Mouse (Mus musculus) midbrain, postnatal 0 days (tissue): ENCODE data around the gene Trip12. TPM values are rescaled to one million over a fixed set of nuclear protein-coding genes. Genes with fewer than 3 reads are reported as not detected.

ENCODE experiments used
- ATAC-seq: fragments of 200-750 bp; cut with Nextera tagmentation; 2 replicates; pipeline ENCODE4 v1.8.0; 2017; ENCODE audit warnings: moderate number of reproducible peaks, mild to moderate bottlenecking, moderate TSS enrichment, moderate library complexity; ENCODE audit not compliant: low FRiP score
- DNase-seq: peaks from one replicate; pipeline ENCODE4 v3.0.0-alpha.2; 2015; ENCODE audit warnings: low spot score
- H3K27ac ChIP-seq: fragments of 300-500 bp; sonication (generic); 2 replicates; pipeline ENCODE4 v1.5.1; 2014; ENCODE audit warnings: low read depth, mild to moderate bottlenecking, low read length, mixed read lengths
- H3K27me3 ChIP-seq: fragments of 300-500 bp; sonication (generic); 2 replicates; pipeline ENCODE4 v1.6.1; 2014; ENCODE audit warnings: low read length, control low read depth, mixed read lengths; ENCODE audit not compliant: insufficient read depth
- H3K36me3 ChIP-seq: fragments of 300-500 bp; sonication (generic); 2 replicates; pipeline ENCODE4 v1.6.1; 2014; ENCODE audit warnings: low read length, control low read depth, mixed read lengths; ENCODE audit not compliant: insufficient read depth
- H3K4me1 ChIP-seq: fragments of 300-500 bp; sonication (generic); 2 replicates; pipeline ENCODE4 v1.6.1; 2014; ENCODE audit warnings: mild to moderate bottlenecking, control low read depth, antibody characterized with exemption, low read length, mixed read lengths; ENCODE audit not compliant: insufficient read depth
- H3K4me2 ChIP-seq: fragments of 300-500 bp; sonication (generic); 2 replicates; pipeline ENCODE4 v1.6.1; 2014; ENCODE audit warnings: low read depth, mild to moderate bottlenecking, low read length, mixed read lengths; ENCODE audit not compliant: poor library complexity, severe bottlenecking
- H3K4me3 ChIP-seq: fragments of 300-500 bp; sonication (generic); 2 replicates; pipeline ENCODE4 v1.5.1; 2014; ENCODE audit warnings: low read depth, mild to moderate bottlenecking, low read length, moderate library complexity
- H3K9ac ChIP-seq: fragments of 300-500 bp; sonication (generic); replicated peaks from 2 replicates; pipeline ENCODE4 v1.6.1; 2014; ENCODE audit warnings: mild to moderate bottlenecking, low read length, moderate library complexity, mixed read lengths; ENCODE audit not compliant: poor library complexity, severe bottlenecking
- H3K9me3 ChIP-seq: fragments of 300-500 bp; sonication (generic); 2 replicates; pipeline ENCODE4 v1.6.1; 2016; ENCODE audit warnings: low read length, control low read depth
- CTCF ChIP-seq: IDR thresholded peaks from 2 replicates; pipeline ENCODE4 v1.5.1; 2016; ENCODE audit warnings: antibody characterized with exemption, mild to moderate bottlenecking
- WGBS: fragments of 180-500 bp; shearing (Covaris S2); extraction: QIAGEN DNeasy Blood & Tissue Kit; methylation state at CpG from one replicate; pipeline ENCODE4 v1.1.7; 2014; 5-methylcytosine and 5-hydroxymethylcytosine counted together
- polyA plus RNA-seq: library from polyadenylated mRNA; unstranded; fragments of >200 nt; fragmentation: Nextera tagmentation; extraction: Ambion mirVana; gene quantifications from 2 replicates; pipeline ENCODE4 v1.2.1, GENCODE M21; 2015
- total RNA-seq: library from RNA; depleted of rRNA; stranded (reverse); fragments of >200 nt; gene quantifications from 2 replicates; pipeline ENCODE4 v1.2.3, GENCODE M21; 2014

Trip12 gene
- total and polyA plus RNA-seq, 2 experiments from 2014 or later, result 37.1 to 120 TPM

- WGBS, result 95% methylated on average over 4 of the region's 4 CpGs
- H3K4me1 ChIP-seq, result no peaks in the 10 kb centered on the region
- DNase-seq, result no peak
- no peak for TF ChIP-seq CTCF
- H3K9ac ChIP-seq, result no peak overlapping the region
- H3K27ac ChIP-seq, result no peak overlapping the region
- no peak overlapping the region for H3K4me2 ChIP-seq
- H3K4me3 ChIP-seq, result no peak overlapping the region
- H3K27me3 ChIP-seq, result no peaks in the 10 kb centered on the region
- ATAC-seq, result no peak
- no peaks in the 10 kb centered on the region for H3K9me3 ChIP-seq
- no peaks in the 10 kb centered on the region for H3K36me3 ChIP-seq
Observed at GRCm38 (mm10) chr1:84882937-84883336, 42.6 kb upstream of the Trip12 start.

- TF ChIP-seq CTCF, result no peak
- Histone ChIP-seq H3K9ac (no peak overlapping the region), H3K36me3 (no peaks in the 10 kb centered on the region), H3K4me2 (no peak overlapping the region), H3K9me3 (no peaks in the 10 kb centered on the region), H3K27me3 (no peaks in the 10 kb centered on the region), H3K4me3 (no peak overlapping the region), H3K27ac (no peak overlapping the region), H3K4me1 (no peaks in the 10 kb centered on the region)
- no peak for DNase-seq
- WGBS, result 37% methylated on average over 2 of the region's 2 CpGs
- no peak for ATAC-seq
Observed at GRCm38 (mm10) chr1:84882066-84882532, 41.8 kb upstream of the Trip12 start.

GRCm38 (mm10) chr1:84881248-84882065 lies 41.1 kb upstream of the Trip12 start:
- Histone ChIP-seq H3K36me3 (no peaks in the 10 kb centered on the region), H3K9me3 (no peaks in the 10 kb centered on the region), H3K27me3 (no peaks in the 10 kb centered on the region), H3K27ac (no peak overlapping the region), H3K4me1 (no peaks in the 10 kb centered on the region), H3K4me2 (no peak overlapping the region), H3K4me3 (no peak overlapping the region), H3K9ac (no peak overlapping the region)
- ATAC-seq (0 out of 2 replicates have a peak, but pooled peaks have one; percentile 27), DNase-seq (no peak)
- TF ChIP-seq CTCF, result no peak
- 65% methylated on average over 11 of the region's 11 CpGs for WGBS

GRCm38 (mm10) chr1:84879571-84880120 lies 39.3 kb upstream of the Trip12 start:
- no peak overlapping the region for H3K4me2 ChIP-seq
- no peak for ATAC-seq
- WGBS, result 92% methylated on average over 8 of the region's 8 CpGs
- no peaks in the 10 kb centered on the region for H3K27me3 ChIP-seq
- no peak overlapping the region for H3K4me3 ChIP-seq
- H3K9me3 ChIP-seq, result no peaks in the 10 kb centered on the region
- no peaks in the 10 kb centered on the region for H3K4me1 ChIP-seq
- no peak for DNase-seq
- H3K9ac ChIP-seq, result no peak overlapping the region
- no peak overlapping the region for H3K27ac ChIP-seq
- TF ChIP-seq CTCF, result no peak
- no peaks in the 10 kb centered on the region for H3K36me3 ChIP-seq

- Histone ChIP-seq H3K4me1 (no peaks in the 10 kb centered on the region), H3K4me3 (no peak overlapping the region), H3K27me3 (no peaks in the 10 kb centered on the region), H3K36me3 (no peaks in the 10 kb centered on the region), H3K4me2 (no peak overlapping the region), H3K9me3 (no peaks in the 10 kb centered on the region), H3K27ac (no peak overlapping the region), H3K9ac (no peak overlapping the region)
- no peak for ATAC-seq
- TF ChIP-seq CTCF, result no peak
- DNase-seq, result no peak
- WGBS, result 93% methylated on average over 2 of the region's 2 CpGs
Observed at GRCm38 (mm10) chr1:84877590-84877989, 37.3 kb upstream of the Trip12 start.

- Histone ChIP-seq H3K36me3 (no peaks in the 10 kb centered on the region), H3K4me3 (no peak overlapping the region), H3K9me3 (no peaks in the 10 kb centered on the region), H3K9ac (no peak overlapping the region), H3K27ac (no peak overlapping the region), H3K27me3 (no peaks in the 10 kb centered on the region), H3K4me1 (no peaks in the 10 kb centered on the region), H3K4me2 (no peak overlapping the region)
- DNase-seq (no peak), ATAC-seq (no peak)
- WGBS, result 72% methylated on average over 4 of the region's 4 CpGs
- no peak for TF ChIP-seq CTCF
Observed at GRCm38 (mm10) chr1:84872939-84873338, 32.6 kb upstream of the Trip12 start.
